Comparison of ENCODE assay signal across 10 mouse cellular contexts in the genomic region with DNA sequence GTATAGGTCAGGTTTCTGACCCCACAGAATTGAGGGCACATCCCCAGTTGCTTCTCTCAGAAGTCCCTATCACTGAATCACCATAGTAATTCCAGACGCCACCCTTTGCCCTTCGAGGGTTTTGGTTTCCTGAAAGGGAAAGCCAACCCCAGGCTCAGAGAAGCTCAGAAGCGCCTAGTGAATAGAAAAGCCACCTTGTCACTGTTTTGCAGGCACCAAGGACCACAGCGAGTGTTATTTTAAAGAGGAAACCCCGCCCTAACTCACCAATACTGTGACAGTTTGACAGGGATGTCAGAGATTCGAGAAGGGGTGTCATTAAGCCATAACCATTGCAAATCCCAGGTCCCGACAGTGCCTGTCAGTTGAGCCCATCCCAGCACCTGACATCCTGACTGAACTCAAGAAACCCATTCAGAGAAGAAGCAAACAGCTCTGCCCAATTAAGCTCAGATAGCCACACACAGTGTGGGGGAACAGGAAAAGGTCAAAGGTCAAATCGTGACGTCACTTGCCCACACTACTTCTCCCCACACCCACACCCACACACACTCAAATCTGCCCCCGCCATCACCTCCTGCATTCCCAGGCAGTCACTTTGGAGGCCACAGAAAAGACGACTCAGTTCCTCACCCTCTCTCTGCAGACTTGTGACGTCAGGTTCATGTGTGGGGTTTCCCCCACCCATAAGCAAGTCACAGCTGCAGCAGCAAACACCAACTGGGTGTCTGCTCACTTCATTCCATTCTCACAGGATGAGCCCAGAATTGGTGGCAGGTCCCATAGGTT. TPM values are rescaled to one million over a fixed set of nuclear protein-coding genes. Genes with fewer than 3 reads are reported as not detected.
DNase-seq lines count a peak whose midpoint lies in the region; ATAC-seq and TF ChIP-seq lines count a peak whose summit lies in the region.
"Had no signal": no experiment of that assay in that cellular context is flagged by ENCODE, and none has a peak within 500 bp of the region (broad histone marks: within the 10 kb centered on the region; RNA-seq: fewer than 3 reads in every experiment).

No protein-coding gene starts in this region.

- H3K27me3 ChIP-seq in liver, embryonic 12.5 days (replicated peaks) = no peaks in the 10 kb centered on the region
- no peaks in the 10 kb centered on the region for H3K27me3 ChIP-seq in liver, embryonic 11.5 days (replicated peaks; ENCODE audit: control insufficient read depth, insufficient read depth, low read length)
- H3K27me3 ChIP-seq in lung, postnatal 0 days (replicated peaks; ENCODE audit: insufficient read depth, low read length) = no peaks in the 10 kb centered on the region
- no peaks in the 10 kb centered on the region for H3K27me3 ChIP-seq in splenic B cell, adult 2 months (ENCODE audit: control insufficient read depth, insufficient read depth, low read length, poor library complexity, severe bottlenecking)
- no peaks in the 10 kb centered on the region for H3K27me3 ChIP-seq in kidney, embryonic 16.5 days (ENCODE audit: insufficient read depth, low read length)
- H3K27me3 ChIP-seq: limb, embryonic 12.5 days had no signal

- peak; percentile 42; the same call in 1 of the 2 replicates for ATAC-seq in liver, embryonic 12.5 days
- ATAC-seq in liver, embryonic 11.5 days (replicated peaks; ENCODE audit: low FRiP score) = no peak
- peak; percentile 52 for ATAC-seq in lung, postnatal 0 days
- no peak for ATAC-seq in kidney, embryonic 16.5 days (ENCODE audit: low FRiP score, low TSS enrichment)

- peaks cover 18% of the 10 kb centered on the region for H3K4me1 ChIP-seq in liver, embryonic 12.5 days
- H3K4me1 ChIP-seq in liver, embryonic 11.5 days (replicated peaks; ENCODE audit: control insufficient read depth, insufficient read depth, low read length) = peaks cover 7% of the 10 kb centered on the region
- H3K4me1 ChIP-seq in lung, postnatal 0 days (ENCODE audit: insufficient read depth, low read depth, low read length) = no peaks in the 10 kb centered on the region; the same call in 1 of the 2 replicates
- H3K4me1 ChIP-seq in kidney, embryonic 16.5 days (ENCODE audit: insufficient read depth, low read length) = peaks cover 5% of the 10 kb centered on the region

- no peak for TF ChIP-seq CTCF in lung, postnatal 0 days (IDR thresholded peaks at IDR 0.05)

- DNase-seq in liver, embryonic 11.5 days (ENCODE audit: low spot score) = no peak
- peak; percentile 16 for DNase-seq in Muller cell, postnatal 12 days (ENCODE audit: inconsistent ontology term)
- peak; percentile 24 for DNase-seq in lung, postnatal 0 days (ENCODE audit: low spot score)
- peak; percentile 93 for DNase-seq in splenic B cell, adult 2 months (ENCODE audit: low read depth, low spot score)
- DNase-seq in kidney, adult 8-10 months = no peak
- no peak for DNase-seq in heart, adult 9 months (ENCODE audit: low spot score in 2 of 2)
- DNase-seq: heart, postnatal 36 days had no signal

- H3K9ac ChIP-seq in liver, embryonic 12.5 days = no peak overlapping the region
- no peak overlapping the region for H3K9ac ChIP-seq in liver, embryonic 11.5 days (ENCODE audit: low read depth, low read length)
- H3K9ac ChIP-seq in lung, postnatal 0 days (replicated peaks; ENCODE audit: low read depth) = no peak overlapping the region
- no peak overlapping the region for H3K9ac ChIP-seq in kidney, embryonic 16.5 days (replicated peaks; ENCODE audit: low read length)
- H3K9ac ChIP-seq: limb, embryonic 12.5 days had no signal

- no peak overlapping the region for H3K4me2 ChIP-seq in liver, embryonic 12.5 days
- no peak overlapping the region for H3K4me2 ChIP-seq in liver, embryonic 11.5 days
- H3K4me2 ChIP-seq in lung, postnatal 0 days (replicated peaks; ENCODE audit: low read depth, low read length) = no peak overlapping the region
- H3K4me2 ChIP-seq in kidney, embryonic 16.5 days (replicated peaks; ENCODE audit: low read depth, low read length) = no peak overlapping the region
- H3K4me2 ChIP-seq: limb, embryonic 12.5 days had no signal

- H3K4me3 ChIP-seq in liver, embryonic 12.5 days = no peak overlapping the region
- no peak overlapping the region for H3K4me3 ChIP-seq in liver, embryonic 11.5 days (ENCODE audit: low read depth, low read length)
- no peak overlapping the region for H3K4me3 ChIP-seq in lung, postnatal 0 days (ENCODE audit: low read depth, low read length)
- no peak overlapping the region for H3K4me3 ChIP-seq in kidney, embryonic 16.5 days (ENCODE audit: low read length)
- H3K4me3 ChIP-seq: limb, embryonic 12.5 days had no signal

- no peak overlapping the region for H3K27ac ChIP-seq in liver, embryonic 12.5 days
- no peak overlapping the region for H3K27ac ChIP-seq in liver, embryonic 11.5 days (ENCODE audit: low read depth, low read length)
- H3K27ac ChIP-seq in lung, postnatal 0 days (ENCODE audit: low read length) = no peak overlapping the region
- no peak overlapping the region for H3K27ac ChIP-seq in kidney, embryonic 16.5 days (ENCODE audit: low read length)
- H3K27ac ChIP-seq: limb, embryonic 12.5 days had no signal

- TF ChIP-seq EP300 in lung, postnatal 0 days (IDR thresholded peaks at IDR 0.05) = no peak

- no peaks in the 10 kb centered on the region for H3K9me3 ChIP-seq in liver, embryonic 12.5 days (replicated peaks)
- H3K9me3 ChIP-seq in liver, embryonic 11.5 days (ENCODE audit: control insufficient read depth, low read length) = no peaks in the 10 kb centered on the region
- H3K9me3 ChIP-seq in lung, postnatal 0 days (ENCODE audit: low read length) = no peaks in the 10 kb centered on the region
- H3K9me3 ChIP-seq in kidney, embryonic 16.5 days (ENCODE audit: low read length) = no peaks in the 10 kb centered on the region
- H3K9me3 ChIP-seq: limb, embryonic 12.5 days had no signal

- no peaks in the 10 kb centered on the region for H3K36me3 ChIP-seq in liver, embryonic 12.5 days
- no peaks in the 10 kb centered on the region for H3K36me3 ChIP-seq in liver, embryonic 11.5 days (ENCODE audit: control insufficient read depth, insufficient read depth, low read length)
- H3K36me3 ChIP-seq in lung, postnatal 0 days (ENCODE audit: insufficient read depth, low read length) = no peaks in the 10 kb centered on the region
- no peaks in the 10 kb centered on the region for H3K36me3 ChIP-seq in splenic B cell, adult 2 months (ENCODE audit: control insufficient read depth, insufficient read depth, low read length, poor library complexity, severe bottlenecking)
- no peaks in the 10 kb centered on the region for H3K36me3 ChIP-seq in kidney, embryonic 16.5 days (ENCODE audit: insufficient read depth, low read length)
- H3K36me3 ChIP-seq: limb, embryonic 12.5 days had no signal

- WGBS in liver, embryonic 12.5 days (ENCODE audit: insufficient replicate concordance) = 24% methylated on average over 12 of the region's 12 CpGs
- 34% methylated on average over 12 of the region's 12 CpGs for WGBS in liver, embryonic 11.5 days
- 49% methylated on average over 12 of the region's 12 CpGs for WGBS in lung, postnatal 0 days
- 32% methylated on average over 12 of the region's 12 CpGs for WGBS in kidney, embryonic 16.5 days

RNA-seq across cellular contexts. Expression of a gene that starts 35.2 kb away (rescaled TPM):
- polyA plus RNA-seq in liver, embryonic 12.5 days (2016; fragmentation: Nextera tagmentation; extraction: Ambion mirVana) = 0.18 and 0.54 TPM in 2 replicates
- polyA plus RNA-seq in liver, embryonic 11.5 days (2014; fragmentation: Nextera tagmentation; extraction: Ambion mirVana) = 0.37 and 0.42 TPM in 2 replicates
- polyA plus RNA-seq in lung, postnatal 0 days (2015; fragmentation: Nextera tagmentation; extraction: Ambion mirVana) = 1.6 and 2.0 TPM in 2 replicates
- 0.24 and 0.36 TPM in 2 replicates for polyA plus RNA-seq in kidney, embryonic 16.5 days (2015; fragmentation: Nextera tagmentation; extraction: Ambion mirVana)

Comparison
In these comparisons a context has a peak if more than half of its experiments do, and no peak if none do; other contexts are left out.
1. ATAC-seq: peak in liver, embryonic 12.5 days (single experiment) and lung, postnatal 0 days (single experiment); none in liver, embryonic 11.5 days (single experiment) and kidney, embryonic 16.5 days (single experiment).
2. DNase-seq: peak in Muller cell, postnatal 12 days (single experiment), lung, postnatal 0 days (single experiment) and splenic B cell, adult 2 months (single experiment); none in liver, embryonic 11.5 days (single experiment), kidney, adult 8-10 months (0 of 2) and heart, adult 9 months (0 of 2).